Mouse (Mus musculus) limb, embryonic 14.5 days (tissue): ENCODE data around the gene Rabl6. TPM values are rescaled to one million over a fixed set of nuclear protein-coding genes. Genes with fewer than 3 reads are reported as not detected.

Experiments
- ATAC-seq: fragments of 200-750 bp; cut with Nextera tagmentation; 2 replicates; pipeline ENCODE4 v1.8.0; 2017; ENCODE audit warnings: low read depth, moderate number of reproducible peaks, moderate TSS enrichment; ENCODE audit not compliant: low FRiP score
- DNase-seq: peaks from one replicate; pipeline ENCODE4 v3.0.0-alpha.2; 2015; ENCODE audit warnings: low spot score
- H3K27ac ChIP-seq: fragments of 300-500 bp; sonication (generic); replicated peaks from 2 replicates; pipeline ENCODE4 v1.5.1; 2014; ENCODE audit warnings: low read depth, mild to moderate bottlenecking, low read length, moderate library complexity, mixed read lengths
- H3K27me3 ChIP-seq: fragments of 300-500 bp; sonication (generic); 2 replicates; pipeline ENCODE4 v1.6.1; 2014; ENCODE audit warnings: low read length, mixed read lengths; ENCODE audit not compliant: control insufficient read depth, insufficient read depth
- H3K36me3 ChIP-seq: fragments of 300-500 bp; sonication (generic); 2 replicates; pipeline ENCODE4 v1.6.1; 2014; ENCODE audit warnings: mild to moderate bottlenecking, low read length, moderate library complexity, mixed read lengths; ENCODE audit not compliant: control insufficient read depth, insufficient read depth
- H3K4me1 ChIP-seq: fragments of 300-500 bp; sonication (generic); 2 replicates; pipeline ENCODE4 v1.6.1; 2014; ENCODE audit warnings: antibody characterized with exemption, low read length, mixed read lengths; ENCODE audit not compliant: control insufficient read depth, insufficient read depth
- H3K4me2 ChIP-seq: fragments of 300-500 bp; sonication (generic); replicated peaks from 2 replicates; pipeline ENCODE4 v1.6.1; 2014; ENCODE audit warnings: low read depth, mild to moderate bottlenecking, low read length, moderate library complexity; ENCODE audit not compliant: severe bottlenecking
- H3K4me3 ChIP-seq: fragments of 300-500 bp; sonication (generic); replicated peaks from 2 replicates; pipeline ENCODE4 v1.5.1; 2014; ENCODE audit warnings: low read length
- H3K9ac ChIP-seq: fragments of 300-500 bp; sonication (generic); 2 replicates; pipeline ENCODE4 v1.6.1; 2014; ENCODE audit warnings: mild to moderate bottlenecking, low read depth, low read length, moderate library complexity; ENCODE audit not compliant: severe bottlenecking
- H3K9me3 ChIP-seq: fragments of 300-500 bp; sonication (generic); 2 replicates; pipeline ENCODE4 v1.6.1; 2016; ENCODE audit warnings: low read length; ENCODE audit not compliant: control insufficient read depth
- POLR2A ChIP-seq: fragments of 200-500 bp; IDR thresholded peaks from 2 replicates; pipeline ENCODE4 v1.8.0; 2012; ENCODE audit warnings: inconsistent platforms, mild to moderate bottlenecking, moderate library complexity, borderline replicate concordance; ENCODE audit not compliant: insufficient read depth, insufficient read length; ENCODE audit errors: extremely low read depth
- WGBS: fragments of 180-500 bp; shearing (Covaris S2); extraction: QIAGEN DNeasy Blood & Tissue Kit; methylation state at CpG from one replicate; pipeline ENCODE4 v1.1.7; 2014; 5-methylcytosine and 5-hydroxymethylcytosine counted together
- polyA plus RNA-seq, 2 experiments: library from polyadenylated mRNA; depleted of rRNA in 1 of 2; stranded (reverse) in 1 of 2; unstranded in 1 of 2; fragments of >200 nt; fragmentation: Nextera tagmentation in 1 of 2; extraction: Ambion mirVana in 1 of 2; gene quantifications; 2 replicates each; pipeline versions ENCODE4 v1.2.1 to v1.2.3; 2012 to 2014

The Rabl6 gene
- polyA plus RNA-seq, 2 experiments, result 74.8 to 99.4 TPM

DNA sequence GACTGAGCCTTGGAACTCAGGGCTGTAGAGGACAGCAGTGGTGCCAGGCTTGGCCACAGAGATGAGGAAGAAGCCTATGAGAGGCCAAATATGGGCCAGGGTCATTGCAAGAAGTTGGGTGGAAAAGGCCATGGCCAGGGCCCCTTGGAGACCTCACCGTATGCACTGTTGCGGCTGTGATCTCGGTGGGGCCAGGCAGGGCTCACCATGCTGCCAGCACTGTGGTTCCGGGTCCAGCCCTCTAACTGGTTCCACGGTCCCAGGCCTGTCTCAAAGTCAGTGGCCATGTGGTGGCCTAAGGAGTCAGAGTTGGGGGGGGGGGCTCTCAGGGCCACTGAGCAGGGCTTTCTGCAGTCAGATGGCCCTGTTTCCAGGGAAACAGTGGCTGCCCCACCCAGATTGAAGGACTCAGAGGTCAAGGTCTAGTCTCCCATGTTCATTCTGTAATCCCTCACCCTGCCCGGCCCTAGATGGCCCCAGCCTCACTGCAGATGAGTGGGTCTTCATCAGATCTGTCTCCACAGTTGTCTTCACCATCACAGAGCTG lies 39.8 kb downstream of the Rabl6 start:
- Histone ChIP-seq H3K4me3 (no peak overlapping the region), H3K4me1 (peaks cover 5% of the 10 kb centered on the region), H3K9ac (no peak overlapping the region), H3K36me3 (peaks cover 82% of the 10 kb centered on the region), H3K9me3 (no peaks in the 10 kb centered on the region), H3K4me2 (no peak overlapping the region), H3K27ac (no peak overlapping the region), H3K27me3 (no peaks in the 10 kb centered on the region)
- TF ChIP-seq POLR2A, result no peak
- 82% methylated on average over 6 of the region's 6 CpGs for WGBS
- DNase-seq, result no peak
- no peak for ATAC-seq

GRCm38 (mm10) chr2:25566558-25566957 lies 41.8 kb downstream of the Rabl6 start:
- Histone ChIP-seq H3K27ac (no peak overlapping the region), H3K4me2 (no peak overlapping the region), H3K4me3 (no peak overlapping the region), H3K27me3 (no peaks in the 10 kb centered on the region), H3K9ac (no peak overlapping the region), H3K9me3 (no peaks in the 10 kb centered on the region), H3K36me3 (peaks cover 90% of the 10 kb centered on the region), H3K4me1 (no peaks in the 10 kb centered on the region)
- ATAC-seq, result no peak
- 92% methylated on average over 6 of the region's 6 CpGs for WGBS
- no peak for DNase-seq
- TF ChIP-seq POLR2A, result no peak

DNA sequence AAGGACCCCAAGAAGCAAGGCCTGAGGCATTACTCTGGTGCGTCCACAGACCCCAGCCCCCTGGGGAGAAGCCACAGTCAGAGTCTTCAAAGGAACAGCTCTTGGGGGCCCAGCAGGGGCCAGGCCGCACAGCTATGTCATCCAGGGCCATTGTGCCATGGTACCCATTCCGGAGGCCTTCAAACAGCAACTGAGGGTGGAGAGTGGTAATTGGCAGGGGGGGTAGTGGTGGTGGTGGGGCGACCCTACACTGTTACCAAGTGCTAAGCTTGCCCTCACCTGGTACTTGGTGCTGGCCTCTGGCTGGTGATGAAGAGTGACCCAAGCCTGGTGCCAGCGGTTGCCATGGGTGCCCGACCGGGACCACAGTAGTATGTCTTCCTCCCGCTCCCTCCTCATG lies 42.6 kb downstream of the Rabl6 start:
- no peak for DNase-seq
- no peaks in the 10 kb centered on the region for H3K9me3 ChIP-seq
- ATAC-seq, result no peak
- H3K4me2 ChIP-seq, result no peak overlapping the region
- peaks cover 90% of the 10 kb centered on the region for H3K36me3 ChIP-seq
- H3K9ac ChIP-seq, result no peak overlapping the region
- H3K27me3 ChIP-seq, result no peaks in the 10 kb centered on the region
- H3K4me1 ChIP-seq, result no peaks in the 10 kb centered on the region
- 90% methylated on average over 8 of the region's 8 CpGs for WGBS
- no peak overlapping the region for H3K27ac ChIP-seq
- no peak overlapping the region for H3K4me3 ChIP-seq
- no peak for TF ChIP-seq POLR2A

GRCm38 (mm10) chr2:25561946-25562345 lies 46.4 kb downstream of the Rabl6 start:
- WGBS, result 84% methylated on average over 9 of the region's 9 CpGs
- peaks cover 70% of the 10 kb centered on the region for H3K36me3 ChIP-seq

DNA sequence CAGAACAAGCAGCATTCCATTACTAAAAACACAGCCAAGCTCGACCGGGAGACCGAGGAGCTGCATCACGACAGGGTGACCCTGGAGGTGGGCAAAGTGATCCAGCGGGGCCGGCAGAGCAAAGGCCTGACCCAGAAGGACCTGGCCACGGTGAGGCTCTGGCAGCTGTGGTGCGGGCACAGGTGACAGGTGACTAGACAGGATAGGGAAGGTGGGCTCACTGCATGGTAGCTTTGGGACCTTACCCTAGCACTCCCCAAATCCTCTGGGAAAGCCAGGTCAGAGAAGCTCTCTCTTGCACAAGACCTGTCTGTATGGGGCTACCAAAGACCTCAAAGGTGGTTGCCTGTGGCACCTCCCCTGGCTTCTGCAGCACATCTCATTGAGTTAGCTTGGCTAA lies 47.8 kb downstream of the Rabl6 start:
- Histone ChIP-seq H3K4me1 (peaks cover 12% of the 10 kb centered on the region), H3K4me3 (no peak overlapping the region), H3K36me3 (peaks cover 58% of the 10 kb centered on the region), H3K4me2 (no peak overlapping the region), H3K27ac (no peak overlapping the region), H3K9me3 (no peaks in the 10 kb centered on the region), H3K27me3 (no peaks in the 10 kb centered on the region), H3K9ac (no peak overlapping the region)
- ATAC-seq, result no peak
- TF ChIP-seq POLR2A, result no peak
- DNase-seq, result no peak
- WGBS, result 81% methylated on average over 8 of the region's 8 CpGs

More at GRCm38 (mm10) chr2:25561946-25562345, 46.4 kb downstream of the Rabl6 start:
- Histone ChIP-seq H3K4me1 (peaks cover 11% of the 10 kb centered on the region), H3K4me2 (no peak overlapping the region), H3K27ac (no peak overlapping the region), H3K9me3 (no peaks in the 10 kb centered on the region), H3K4me3 (no peak overlapping the region), H3K9ac (no peak overlapping the region), H3K27me3 (no peaks in the 10 kb centered on the region)
- ATAC-seq (no peak), DNase-seq (no peak)
- no peak for TF ChIP-seq POLR2A

DNA sequence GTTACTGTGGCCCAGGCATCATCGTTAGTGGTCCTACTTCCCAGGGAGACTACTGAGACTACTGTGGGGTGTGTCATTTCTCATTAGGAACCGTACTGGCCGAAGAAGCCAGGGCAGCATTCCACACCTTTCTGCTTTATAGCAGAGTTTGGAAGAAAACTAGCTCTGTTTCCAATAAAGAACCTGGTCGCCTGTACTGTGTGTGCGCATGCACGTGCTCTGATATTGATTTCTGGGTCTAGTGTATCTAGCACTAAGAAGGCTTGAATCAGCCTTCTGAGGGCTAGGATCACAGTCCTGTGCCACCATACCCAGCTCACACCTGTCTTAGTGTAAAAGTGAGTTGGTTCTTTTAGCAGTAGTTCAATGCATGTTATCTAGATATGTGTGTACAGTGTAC lies 49.5 kb downstream of the Rabl6 start:
- peaks cover 12% of the 10 kb centered on the region for H3K4me1 ChIP-seq
- ATAC-seq (no peak), DNase-seq (no peak)
- WGBS, result 29% methylated on average over 6 of the region's 6 CpGs
- H3K36me3 ChIP-seq, result peaks cover 40% of the 10 kb centered on the region
- H3K4me2 ChIP-seq, result peak overlapping the region; percentile 91
- peak overlapping the region; percentile 92 for H3K4me3 ChIP-seq
- no peaks in the 10 kb centered on the region for H3K27me3 ChIP-seq
- H3K27ac ChIP-seq, result no peak overlapping the region
- TF ChIP-seq POLR2A, result no peak
- no peaks in the 10 kb centered on the region for H3K9me3 ChIP-seq
- peak overlapping the region; percentile 83 for H3K9ac ChIP-seq
